Mouse (Mus musculus) liver, postnatal 0 days (tissue): Measurements from ENCODE around the gene Cryba4. TPM values are rescaled to one million over a fixed set of nuclear protein-coding genes. Genes with fewer than 3 reads are reported as not detected.

Experiments used
- ATAC-seq: fragments of 200-750 bp; cut with Nextera tagmentation; 2 replicates; pipeline ENCODE4 v1.8.0; 2017; ENCODE audit warnings: mild to moderate bottlenecking, moderate library complexity
- DNase-seq: peaks from one replicate; pipeline ENCODE4 v3.0.0-alpha.2; 2016
- H3K27ac ChIP-seq: fragments of 300-500 bp; sonication (generic); 2 replicates; pipeline ENCODE4 v1.5.1; 2014; ENCODE audit warnings: antibody characterized with exemption, moderate library complexity, mild to moderate bottlenecking, low read depth
- H3K27me3 ChIP-seq: fragments of 300-500 bp; sonication (generic); 2 replicates; pipeline ENCODE4 v1.6.1; 2014; ENCODE audit warnings: low read length, control low read depth, mixed read lengths; ENCODE audit not compliant: insufficient read depth
- H3K36me3 ChIP-seq: fragments of 300-500 bp; sonication (generic); replicated peaks from 2 replicates; pipeline ENCODE4 v1.6.1; 2014; ENCODE audit warnings: mild to moderate bottlenecking, control low read depth, low read length, moderate library complexity, mixed read lengths; ENCODE audit not compliant: insufficient read depth
- H3K4me1 ChIP-seq: fragments of 300-500 bp; sonication (generic); 2 replicates; pipeline ENCODE4 v1.6.1; 2014; ENCODE audit warnings: antibody characterized with exemption, mild to moderate bottlenecking, control low read depth; ENCODE audit not compliant: insufficient read depth
- H3K4me2 ChIP-seq: fragments of 300-500 bp; sonication (generic); 2 replicates; pipeline ENCODE4 v1.6.1; 2014; ENCODE audit warnings: low read depth, mild to moderate bottlenecking, low read length, moderate library complexity, mixed read lengths
- H3K4me3 ChIP-seq: fragments of 300-500 bp; sonication (generic); 2 replicates; pipeline ENCODE4 v1.5.1; 2014; ENCODE audit warnings: low read depth, low read length
- H3K9ac ChIP-seq: fragments of 300-500 bp; sonication (generic); replicated peaks from 2 replicates; pipeline ENCODE4 v1.6.1; 2014; ENCODE audit warnings: mild to moderate bottlenecking, moderate library complexity
- H3K9me3 ChIP-seq: fragments of 300-500 bp; sonication (generic); 2 replicates; pipeline ENCODE4 v1.6.1; 2016; ENCODE audit warnings: mild to moderate bottlenecking, control low read depth, low read length, mixed read lengths
- CTCF ChIP-seq: sonication (generic); IDR thresholded peaks from 2 replicates; pipeline ENCODE4 v1.5.1; 2016; ENCODE audit warnings: antibody characterized with exemption, low read depth
- EP300 ChIP-seq: IDR thresholded peaks from 2 replicates; pipeline ENCODE4 v1.6.1; 2016; ENCODE audit warnings: antibody characterized with exemption, low read depth, mild to moderate bottlenecking
- WGBS: fragments of 180-500 bp; shearing (Covaris S2); extraction: QIAGEN DNeasy Blood & Tissue Kit; methylation state at CpG from one replicate; pipeline ENCODE4 v1.1.7; 2014; ENCODE audit not compliant: insufficient replicate concordance; 5-methylcytosine and 5-hydroxymethylcytosine counted together
- polyA plus RNA-seq: library from polyadenylated mRNA; unstranded; fragments of >200 nt; fragmentation: Nextera tagmentation; extraction: Ambion mirVana; gene quantifications from 2 replicates; pipeline ENCODE4 v1.2.1, GENCODE M21; 2015

Cryba4 gene
- polyA plus RNA-seq, 1 experiment from 2014 or later: 0.86 TPM

GRCm38 (mm10) chr5:112288193-112289141 is 36.1 kb upstream of the Cryba4 start:
- 67% methylated on average over 9 of the region's 9 CpGs for WGBS
- H3K4me2 ChIP-seq: 0 out of 2 replicates have a peak overlapping the region, but pooled peaks have one; percentile 26
- H3K4me1 ChIP-seq: peaks cover 90% of the 10 kb centered on the region
- peaks cover 5% of the 10 kb centered on the region; the same call in 1 of the 2 replicates for H3K36me3 ChIP-seq
- H3K27ac ChIP-seq: peak overlapping the region; percentile 71
- no peak for TF ChIP-seq EP300
- TF ChIP-seq CTCF: 0 out of 2 replicates have a peak, but pooled peaks have one; percentile 7
- H3K27me3 ChIP-seq: no peaks in the 10 kb centered on the region
- DNase-seq (no peak), ATAC-seq (no peak)
- no peaks in the 10 kb centered on the region for H3K9me3 ChIP-seq
- peak overlapping the region; percentile 11 for H3K9ac ChIP-seq
- no peak overlapping the region for H3K4me3 ChIP-seq

- WGBS: 84% methylated on average over 2 of the region's 2 CpGs
- ATAC-seq (no peak), DNase-seq (no peak)
- peak overlapping the region; percentile 43 for H3K4me2 ChIP-seq
- H3K9me3 ChIP-seq: no peaks in the 10 kb centered on the region
- H3K4me1 ChIP-seq: peaks cover 90% of the 10 kb centered on the region
- no peak overlapping the region; the same call in 1 of the 2 replicates for H3K9ac ChIP-seq
- peaks cover 5% of the 10 kb centered on the region; the same call in 1 of the 2 replicates for H3K36me3 ChIP-seq
- peak overlapping the region; percentile 71 for H3K27ac ChIP-seq
- TF ChIP-seq EP300 (no peak), CTCF (no peak)
- H3K27me3 ChIP-seq: no peaks in the 10 kb centered on the region
- H3K4me3 ChIP-seq: no peak overlapping the region
These were observed 35.3 kb upstream of the Cryba4 start for GRCm38 (mm10) chr5:112287652-112288051.

GRCm38 (mm10) chr5:112286984-112287641 is 34.8 kb upstream of the Cryba4 start:
- no peaks in the 10 kb centered on the region for H3K9me3 ChIP-seq
- H3K36me3 ChIP-seq: peaks cover 5% of the 10 kb centered on the region; the same call in 1 of the 2 replicates
- H3K4me3 ChIP-seq: no peak overlapping the region
- peak overlapping the region; percentile 43 for H3K4me2 ChIP-seq
- peak overlapping the region; percentile 71 for H3K27ac ChIP-seq
- WGBS: 10% methylated on average over 11 of the region's 11 CpGs
- H3K27me3 ChIP-seq: no peaks in the 10 kb centered on the region
- H3K4me1 ChIP-seq: peaks cover 90% of the 10 kb centered on the region
- H3K9ac ChIP-seq: no peak overlapping the region; the same call in 1 of the 2 replicates
- peak; percentile 16; the same call in 1 of the 2 replicates for ATAC-seq
- no peak for TF ChIP-seq CTCF
- no peak for TF ChIP-seq EP300
- no peak for DNase-seq

GRCm38 (mm10) chr5:112286608-112286983 is 34.3 kb upstream of the Cryba4 start:
- no peak for ATAC-seq
- no peak overlapping the region for H3K4me3 ChIP-seq
- no peak overlapping the region for H3K9ac ChIP-seq
- TF ChIP-seq CTCF (no peak), EP300 (no peak)
- peaks cover 5% of the 10 kb centered on the region; the same call in 1 of the 2 replicates for H3K36me3 ChIP-seq
- DNase-seq: no peak
- H3K9me3 ChIP-seq: no peaks in the 10 kb centered on the region
- H3K27me3 ChIP-seq: no peaks in the 10 kb centered on the region
- peak overlapping the region; percentile 71 for H3K27ac ChIP-seq
- peaks cover 91% of the 10 kb centered on the region for H3K4me1 ChIP-seq
- peak overlapping the region; percentile 0; the same call in 1 of the 2 replicates for H3K4me2 ChIP-seq
- 27% methylated on average over 2 of the region's 2 CpGs for WGBS

GRCm38 (mm10) chr5:112285548-112286085 is 33.3 kb upstream of the Cryba4 start:
- Histone ChIP-seq H3K9ac (no peak overlapping the region), H3K4me1 (peaks cover 89% of the 10 kb centered on the region), H3K36me3 (peaks cover 5% of the 10 kb centered on the region; the same call in 1 of the 2 replicates), H3K4me3 (no peak overlapping the region), H3K27me3 (no peaks in the 10 kb centered on the region), H3K4me2 (no peak overlapping the region), H3K27ac (no peak overlapping the region), H3K9me3 (no peaks in the 10 kb centered on the region)
- ATAC-seq: no peak
- no peak for DNase-seq
- 69% methylated on average over 7 of the region's 7 CpGs for WGBS
- TF ChIP-seq CTCF (no peak), EP300 (no peak)
